Mouse (Mus musculus) hindbrain, embryonic 10.5 days (tissue): ENCODE results near the gene Myo3b. TPM values are rescaled to one million over a fixed set of nuclear protein-coding genes. Genes with fewer than 3 reads are reported as not detected.

ENCODE experiments used
- DNase-seq: peaks from one replicate; pipeline ENCODE4 v3.0.0-alpha.2; 2017; ENCODE audit warnings: low spot score
- H3K27ac ChIP-seq: fragments of 300-500 bp; sonication (generic); 2 replicates; pipeline ENCODE4 v1.5.1; 2016; ENCODE audit warnings: mild to moderate bottlenecking, moderate library complexity
- H3K27me3 ChIP-seq: fragments of 300-500 bp; sonication (generic); 2 replicates; pipeline ENCODE4 v1.6.1; 2016; ENCODE audit warnings: mild to moderate bottlenecking; ENCODE audit not compliant: poor library complexity, insufficient read depth, severe bottlenecking
- H3K36me3 ChIP-seq: fragments of 300-500 bp; sonication (generic); 2 replicates; pipeline ENCODE4 v1.6.1; 2016; ENCODE audit warnings: mild to moderate bottlenecking, moderate library complexity
- H3K4me1 ChIP-seq: fragments of 300-500 bp; sonication (generic); replicated peaks from 2 replicates; pipeline ENCODE4 v1.6.1; 2016; ENCODE audit warnings: mild to moderate bottlenecking
- H3K4me3 ChIP-seq: fragments of 300-500 bp; sonication (generic); 2 replicates; pipeline ENCODE4 v1.5.1; 2016; ENCODE audit warnings: mild to moderate bottlenecking, moderate library complexity
- H3K9me3 ChIP-seq: fragments of 300-500 bp; sonication (generic); 2 replicates; pipeline ENCODE4 v1.6.1; 2016; ENCODE audit warnings: mild to moderate bottlenecking, moderate library complexity
- WGBS: fragments of 180-500 bp; shearing (Covaris S2); methylation state at CpG from one replicate; pipeline ENCODE4 v1.1.7; 2016; 5-methylcytosine and 5-hydroxymethylcytosine counted together
- polyA plus RNA-seq: library from polyadenylated mRNA; unstranded; fragments of >200 nt; fragmentation: Nextera tagmentation; extraction: Ambion mirVana; gene quantifications from 2 replicates; pipeline ENCODE4 v1.2.1, GENCODE M21; 2016

The Myo3b gene
- polyA plus RNA-seq, 1 experiment from 2014 or later, result not detected

- H3K27me3 ChIP-seq, result no peaks in the 10 kb centered on the region
- H3K4me3 ChIP-seq, result no peak overlapping the region
- whole genome bisulfite sequencing, result 80% methylated on average over 9 of the region's 9 CpGs
- H3K9me3 ChIP-seq, result no peaks in the 10 kb centered on the region
- no peak for DNase-seq
- peaks cover 17% of the 10 kb centered on the region for H3K4me1 ChIP-seq
- H3K36me3 ChIP-seq, result no peaks in the 10 kb centered on the region
- no peak overlapping the region for H3K27ac ChIP-seq
These were observed 276.2 kb downstream of the Myo3b start for GRCm38 (mm10) chr2:70315125-70315524.

- H3K4me1 ChIP-seq, result peaks cover 17% of the 10 kb centered on the region
- no peak overlapping the region for H3K27ac ChIP-seq
- H3K4me3 ChIP-seq, result no peak overlapping the region
- no peaks in the 10 kb centered on the region for H3K27me3 ChIP-seq
- no peaks in the 10 kb centered on the region for H3K36me3 ChIP-seq
- WGBS, result 78% methylated on average over 3 of the region's 3 CpGs
- H3K9me3 ChIP-seq, result no peaks in the 10 kb centered on the region
- no peak for DNase-seq
These were observed 276.8 kb downstream of the Myo3b start for GRCm38 (mm10) chr2:70315734-70316133.

DNA sequence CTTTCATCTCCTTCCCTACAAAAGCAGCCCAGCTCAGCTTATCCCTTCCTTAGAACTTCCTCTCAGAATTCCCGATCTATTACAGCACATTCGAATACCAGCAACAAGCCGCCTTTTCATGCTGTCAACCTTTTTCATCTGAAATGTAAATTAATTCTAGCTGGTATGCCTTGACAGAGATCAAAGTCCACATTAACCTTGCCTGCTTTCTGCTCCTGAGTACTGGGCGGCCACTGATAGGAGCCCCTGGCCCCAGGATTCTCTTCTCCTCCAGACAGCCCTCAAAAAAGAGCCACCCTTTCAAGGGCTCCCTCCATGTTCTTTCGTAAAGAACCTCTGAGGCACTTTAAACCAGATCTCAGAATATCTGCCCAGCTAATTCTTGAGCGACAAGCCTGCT is 278.9 kb downstream of the Myo3b start:
- no peaks in the 10 kb centered on the region for H3K9me3 ChIP-seq
- H3K4me1 ChIP-seq, result peaks cover 17% of the 10 kb centered on the region
- no peaks in the 10 kb centered on the region for H3K36me3 ChIP-seq
- WGBS, result 24% methylated on average over 6 of the region's 6 CpGs
- no peak overlapping the region for H3K4me3 ChIP-seq
- no peaks in the 10 kb centered on the region; the same call in 1 of the 2 replicates for H3K27me3 ChIP-seq
- no peak for DNase-seq
- peak overlapping the region; percentile 24; the same call in 1 of the 2 replicates for H3K27ac ChIP-seq

- H3K9me3 ChIP-seq, result no peaks in the 10 kb centered on the region
- H3K27ac ChIP-seq, result no peak overlapping the region
- peaks cover 17% of the 10 kb centered on the region for H3K4me1 ChIP-seq
- WGBS, result 57% methylated on average over 5 of the region's 5 CpGs
- no peaks in the 10 kb centered on the region for H3K36me3 ChIP-seq
- H3K27me3 ChIP-seq, result no peaks in the 10 kb centered on the region; the same call in 1 of the 2 replicates
- no peak for DNase-seq
- H3K4me3 ChIP-seq, result no peak overlapping the region
These were observed 280.1 kb downstream of the Myo3b start for GRCm38 (mm10) chr2:70318861-70319555.

- Histone ChIP-seq H3K4me1 (peaks cover 15% of the 10 kb centered on the region), H3K27ac (no peak overlapping the region), H3K4me3 (no peak overlapping the region), H3K36me3 (no peaks in the 10 kb centered on the region), H3K27me3 (no peaks in the 10 kb centered on the region; the same call in 1 of the 2 replicates), H3K9me3 (no peaks in the 10 kb centered on the region)
- WGBS, result 73% methylated on average over 9 of the region's 9 CpGs
- DNase-seq, result no peak
These were observed 283.8 kb downstream of the Myo3b start for GRCm38 (mm10) chr2:70322767-70323166.

- H3K27ac ChIP-seq, result no peak overlapping the region
- no peak overlapping the region for H3K4me3 ChIP-seq
- H3K36me3 ChIP-seq, result no peaks in the 10 kb centered on the region
- WGBS, result 89% methylated on average over 11 of the region's 11 CpGs
- no peaks in the 10 kb centered on the region for H3K27me3 ChIP-seq
- no peaks in the 10 kb centered on the region for H3K4me1 ChIP-seq
- no peak for DNase-seq
- H3K9me3 ChIP-seq, result no peaks in the 10 kb centered on the region
These were observed 288.7 kb downstream of the Myo3b start for GRCm38 (mm10) chr2:70327602-70328001.

DNA sequence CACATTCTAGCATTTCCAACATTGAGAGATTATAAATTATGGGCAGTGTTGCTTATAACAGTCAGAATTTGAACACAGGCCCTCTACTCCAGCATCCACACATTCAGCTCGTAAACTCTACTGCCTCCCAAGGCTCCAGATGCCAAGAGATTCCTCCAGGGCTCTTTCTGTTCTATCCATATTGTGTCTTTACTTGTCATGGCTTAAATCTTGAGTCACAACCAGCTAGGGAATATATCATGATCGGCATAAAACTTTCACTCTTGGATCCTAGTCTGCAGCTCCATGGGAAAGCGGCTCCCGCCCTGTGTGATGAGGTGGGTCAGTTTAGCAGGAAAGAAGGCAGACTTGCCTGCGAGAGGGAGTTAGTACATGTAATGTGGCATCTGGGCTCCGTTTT is 294.0 kb downstream of the Myo3b start:
- DNase-seq, result no peak
- H3K4me1 ChIP-seq, result peaks cover 11% of the 10 kb centered on the region
- no peaks in the 10 kb centered on the region for H3K36me3 ChIP-seq
- H3K4me3 ChIP-seq, result no peak overlapping the region
- no peaks in the 10 kb centered on the region for H3K9me3 ChIP-seq
- no peaks in the 10 kb centered on the region for H3K27me3 ChIP-seq
- 93% methylated on average over 6 of the region's 6 CpGs for WGBS
- no peak overlapping the region for H3K27ac ChIP-seq

GRCm38 (mm10) chr2:70333553-70333952 is 294.6 kb downstream of the Myo3b start:
- no peaks in the 10 kb centered on the region for H3K27me3 ChIP-seq
- H3K4me1 ChIP-seq, result peaks cover 15% of the 10 kb centered on the region
- H3K36me3 ChIP-seq, result no peaks in the 10 kb centered on the region
- no peak for DNase-seq
- no peak overlapping the region for H3K27ac ChIP-seq
- no peak overlapping the region for H3K4me3 ChIP-seq
- 94% methylated on average over 6 of the region's 6 CpGs for WGBS
- H3K9me3 ChIP-seq, result no peaks in the 10 kb centered on the region

DNA sequence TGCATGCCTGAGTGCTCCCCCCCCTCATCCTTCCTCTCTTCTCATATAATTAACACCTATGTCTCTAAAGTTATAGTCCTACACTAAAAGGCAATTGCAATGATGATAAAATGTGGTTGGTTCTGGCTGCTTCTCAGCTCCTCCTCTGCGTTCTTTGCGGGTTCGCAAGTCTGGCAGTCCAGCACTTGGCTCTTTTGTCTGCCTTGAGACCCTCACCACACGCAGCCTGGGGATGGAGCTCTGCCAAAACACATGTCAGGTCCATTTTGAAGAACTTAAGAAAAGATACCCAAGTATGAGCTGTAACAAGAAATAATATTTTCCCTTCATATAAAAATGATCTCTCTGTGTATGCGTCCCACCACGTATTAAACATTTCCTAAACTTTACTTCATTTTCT is 297.6 kb downstream of the Myo3b start:
- Histone ChIP-seq H3K9me3 (no peaks in the 10 kb centered on the region), H3K36me3 (no peaks in the 10 kb centered on the region), H3K27ac (no peak overlapping the region), H3K4me3 (no peak overlapping the region), H3K4me1 (peaks cover 17% of the 10 kb centered on the region), H3K27me3 (no peaks in the 10 kb centered on the region)
- no peak for DNase-seq
- WGBS, result 80% methylated on average over 6 of the region's 6 CpGs

DNA sequence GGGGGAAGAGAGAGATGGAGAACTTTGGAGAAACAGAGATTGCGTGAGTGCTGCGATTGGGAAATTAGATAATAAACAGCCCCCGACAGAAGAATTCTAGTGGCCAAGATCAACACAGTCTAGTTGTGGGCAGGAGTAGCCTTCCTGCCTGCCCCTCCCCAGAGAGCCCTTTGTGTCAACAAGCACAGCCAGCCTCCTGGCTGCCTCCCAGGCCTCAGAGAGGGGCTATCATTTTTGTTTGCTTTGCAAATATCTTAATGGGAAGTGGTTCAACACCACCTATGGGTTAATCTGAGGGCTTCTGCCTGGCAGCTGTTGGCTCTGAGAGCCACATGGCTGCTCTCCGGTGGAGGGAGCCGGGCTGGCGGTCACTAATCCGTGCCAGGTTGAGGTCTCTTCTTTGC is 298.3 kb downstream of the Myo3b start:
- no peaks in the 10 kb centered on the region for H3K36me3 ChIP-seq
- no peaks in the 10 kb centered on the region for H3K27me3 ChIP-seq
- H3K4me3 ChIP-seq, result no peak overlapping the region
- DNase-seq, result peak; percentile 38
- no peaks in the 10 kb centered on the region for H3K9me3 ChIP-seq
- whole genome bisulfite sequencing, result 61% methylated on average over 7 of the region's 7 CpGs
- H3K4me1 ChIP-seq, result peaks cover 17% of the 10 kb centered on the region
- no peak overlapping the region for H3K27ac ChIP-seq

DNA sequence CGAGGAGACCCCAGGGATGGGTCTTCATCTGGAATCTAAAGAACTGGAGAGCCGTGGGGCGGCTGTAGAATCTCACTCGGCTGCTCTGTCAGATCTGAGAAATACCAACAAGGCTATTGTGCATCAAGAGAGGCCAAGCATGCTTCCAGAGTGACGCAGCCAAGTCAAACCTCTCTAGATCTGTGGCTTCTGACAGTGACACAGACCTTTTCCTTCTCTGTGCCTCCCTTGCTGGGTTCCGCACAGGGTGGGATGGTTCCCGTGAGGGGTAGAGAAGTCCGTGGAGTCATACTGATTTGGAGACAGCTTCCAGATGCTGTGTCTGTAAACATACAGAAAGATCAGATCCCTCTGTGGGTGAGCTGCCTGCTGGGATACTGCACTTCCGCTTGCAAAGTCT is 298.9 kb downstream of the Myo3b start:
- Histone ChIP-seq H3K9me3 (no peaks in the 10 kb centered on the region), H3K4me1 (peaks cover 17% of the 10 kb centered on the region), H3K27ac (0 out of 2 replicates have a peak overlapping the region, but pooled peaks have one; percentile 4), H3K36me3 (no peaks in the 10 kb centered on the region), H3K27me3 (no peaks in the 10 kb centered on the region), H3K4me3 (no peak overlapping the region)
- WGBS, result 62% methylated on average over 9 of the region's 9 CpGs
- no peak for DNase-seq

DNA sequence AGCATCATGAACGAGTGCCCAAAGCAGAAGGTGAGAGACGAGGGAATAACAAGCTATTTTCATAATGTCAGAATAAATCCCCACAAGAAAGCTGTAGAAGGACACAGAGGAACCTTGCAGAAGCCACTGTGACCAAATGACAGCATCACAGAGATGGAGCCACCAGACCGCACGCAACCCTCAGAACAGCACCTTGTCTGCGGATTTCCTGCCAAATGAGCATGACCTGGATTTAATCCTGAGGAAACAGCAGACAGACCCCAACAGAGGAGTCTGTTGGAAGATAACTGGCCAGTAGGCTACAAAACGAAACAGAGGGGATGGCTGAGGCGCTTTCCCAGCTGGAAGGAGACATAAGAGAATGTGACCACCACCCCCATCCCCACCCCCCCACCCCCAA is 300.1 kb downstream of the Myo3b start:
- H3K27me3 ChIP-seq, result 0 out of 2 replicates have a peak, but pooled peaks cover 3% of the 10 kb centered on the region
- no peak overlapping the region for H3K27ac ChIP-seq
- DNase-seq, result no peak

GRCm38 (mm10) chr2:70339501-70339900 is 300.6 kb downstream of the Myo3b start:
- Histone ChIP-seq H3K9me3 (no peaks in the 10 kb centered on the region), H3K27me3 (0 out of 2 replicates have a peak, but pooled peaks cover 3% of the 10 kb centered on the region), H3K27ac (no peak overlapping the region), H3K36me3 (no peaks in the 10 kb centered on the region), H3K4me3 (no peak overlapping the region), H3K4me1 (peaks cover 17% of the 10 kb centered on the region)
- no peak for DNase-seq
- 78% methylated on average over 6 of the region's 6 CpGs for WGBS

More for the DNA sequence above, 300.1 kb downstream of the Myo3b start:
- Histone ChIP-seq H3K36me3 (no peaks in the 10 kb centered on the region), H3K4me3 (no peak overlapping the region), H3K9me3 (no peaks in the 10 kb centered on the region), H3K4me1 (peaks cover 17% of the 10 kb centered on the region)
- 81% methylated on average over 7 of the region's 7 CpGs for WGBS
